Mouse (Mus musculus): ENCODE results near the gene Insr. TPM values are rescaled to one million over a fixed set of nuclear protein-coding genes. Genes with fewer than 3 reads are reported as not detected.

Gene Insr
- polyA plus RNA-seq, 1 experiment from 2014 or later = 26.7 TPM

DNA sequence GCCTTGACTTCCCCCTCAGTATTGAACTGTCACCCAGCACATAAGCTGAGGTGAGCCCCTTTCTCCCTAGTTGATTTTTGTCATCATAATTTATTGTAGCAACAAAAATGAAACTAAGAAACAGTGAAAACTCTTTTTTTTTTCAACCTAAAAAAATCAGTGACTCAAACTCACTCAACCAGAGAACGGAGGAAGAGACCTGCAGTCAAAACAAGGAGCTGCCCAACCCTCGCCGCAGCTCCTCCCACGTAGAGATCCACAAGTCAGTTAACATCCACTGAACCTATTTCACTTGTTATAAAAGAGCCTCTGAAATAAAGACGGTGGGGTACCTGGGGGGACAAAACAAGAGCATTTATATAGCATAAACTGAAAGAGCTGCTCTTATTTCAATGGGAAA, 30.7 kb downstream of the Insr start:
- H3K4me3 ChIP-seq (ENCODE audit: low read depth, low read length) = no peak overlapping the region
- H3K27me3 ChIP-seq (ENCODE audit: control insufficient read depth, insufficient read depth, low read depth, low read length) = no peaks in the 10 kb centered on the region
- no peak overlapping the region for H3K27ac ChIP-seq (ENCODE audit: low read length)
- H3K36me3 ChIP-seq (ENCODE audit: control insufficient read depth, insufficient read depth) = peaks cover 6% of the 10 kb centered on the region; the same call in 1 of the 2 replicates
- H3K4me1 ChIP-seq (ENCODE audit: control insufficient read depth, low read depth, low read length) = peaks cover 15% of the 10 kb centered on the region
- no peak overlapping the region for H3K9ac ChIP-seq (ENCODE audit: low read depth, low read length)
- no peaks in the 10 kb centered on the region for H3K9me3 ChIP-seq (replicated peaks; ENCODE audit: control insufficient read depth, low read length)
- ATAC-seq (ENCODE audit: low read depth) = no peak
- no peak overlapping the region for H3K4me2 ChIP-seq (ENCODE audit: low read depth, low read length)
- WGBS (ENCODE audit: insufficient replicate concordance) = 67% methylated on average over 5 of the region's 5 CpGs

DNA sequence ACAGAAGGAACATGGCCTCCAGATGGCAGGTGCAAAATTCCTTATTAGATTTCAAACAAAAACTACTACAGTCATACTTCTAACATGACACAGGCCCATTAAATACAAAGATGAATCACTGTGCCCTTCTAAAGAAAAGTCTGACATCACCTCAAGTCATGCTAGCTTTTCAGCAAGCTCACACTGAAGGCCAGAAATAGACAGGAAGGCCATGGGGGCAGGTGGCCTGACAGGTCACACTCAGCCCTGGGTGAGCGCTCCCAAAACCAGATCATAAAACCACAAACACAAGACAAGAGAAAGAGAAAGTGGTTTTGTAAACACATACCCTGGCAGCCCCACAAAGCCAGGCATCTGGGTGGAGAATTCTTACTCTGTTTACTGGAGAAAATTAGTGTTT, 32.3 kb downstream of the Insr start:
- WGBS (ENCODE audit: insufficient replicate concordance) = 82% methylated on average over 1 of the region's 1 CpGs
- no peak overlapping the region for H3K4me3 ChIP-seq (ENCODE audit: low read depth, low read length)
- H3K9ac ChIP-seq (ENCODE audit: low read depth, low read length) = no peak overlapping the region
- no peak overlapping the region for H3K4me2 ChIP-seq (ENCODE audit: low read depth, low read length)
- ATAC-seq (ENCODE audit: low read depth) = no peak
- no peak overlapping the region for H3K27ac ChIP-seq (ENCODE audit: low read length)
- no peaks in the 10 kb centered on the region for H3K9me3 ChIP-seq (replicated peaks; ENCODE audit: control insufficient read depth, low read length)
- no peaks in the 10 kb centered on the region for H3K27me3 ChIP-seq (ENCODE audit: control insufficient read depth, insufficient read depth, low read depth, low read length)
- H3K36me3 ChIP-seq (ENCODE audit: control insufficient read depth, insufficient read depth) = peaks cover 6% of the 10 kb centered on the region; the same call in 1 of the 2 replicates
- peaks cover 15% of the 10 kb centered on the region for H3K4me1 ChIP-seq (ENCODE audit: control insufficient read depth, low read depth, low read length)

DNA sequence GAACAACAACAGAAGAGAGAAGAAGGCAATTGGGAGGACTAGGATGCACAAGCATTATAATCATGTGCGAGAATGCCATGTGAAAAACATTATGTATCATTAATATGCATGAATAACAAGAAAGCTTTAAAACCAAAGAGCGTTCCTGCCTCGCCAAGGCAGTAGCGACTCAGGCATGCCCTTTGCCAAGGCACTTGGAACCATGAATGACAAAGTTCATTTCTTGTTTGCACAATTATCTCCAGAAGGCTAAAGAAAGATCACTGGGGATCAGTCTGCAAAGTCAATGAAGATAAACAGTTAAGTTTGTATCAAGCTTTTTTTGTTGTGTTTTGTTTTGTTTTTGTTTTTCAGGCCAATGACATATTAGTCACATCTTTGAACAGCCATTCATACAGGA, 36.2 kb downstream of the Insr start:
- WGBS (ENCODE audit: insufficient replicate concordance) = 83% methylated on average over 4 of the region's 4 CpGs
- Histone ChIP-seq H3K4me2 (ENCODE audit: low read depth, low read length) (no peak overlapping the region), H3K9ac (ENCODE audit: low read depth, low read length) (no peak overlapping the region), H3K4me3 (ENCODE audit: low read depth, low read length) (no peak overlapping the region), H3K36me3 (ENCODE audit: control insufficient read depth, insufficient read depth) (peaks cover 3% of the 10 kb centered on the region; the same call in 1 of the 2 replicates), H3K4me1 (ENCODE audit: control insufficient read depth, low read depth, low read length) (peaks cover 6% of the 10 kb centered on the region), H3K27ac (ENCODE audit: low read length) (no peak overlapping the region), H3K9me3 (replicated peaks; ENCODE audit: control insufficient read depth, low read length) (no peaks in the 10 kb centered on the region), H3K27me3 (ENCODE audit: control insufficient read depth, insufficient read depth, low read depth, low read length) (no peaks in the 10 kb centered on the region)
- no peak for ATAC-seq (ENCODE audit: low read depth)

DNA sequence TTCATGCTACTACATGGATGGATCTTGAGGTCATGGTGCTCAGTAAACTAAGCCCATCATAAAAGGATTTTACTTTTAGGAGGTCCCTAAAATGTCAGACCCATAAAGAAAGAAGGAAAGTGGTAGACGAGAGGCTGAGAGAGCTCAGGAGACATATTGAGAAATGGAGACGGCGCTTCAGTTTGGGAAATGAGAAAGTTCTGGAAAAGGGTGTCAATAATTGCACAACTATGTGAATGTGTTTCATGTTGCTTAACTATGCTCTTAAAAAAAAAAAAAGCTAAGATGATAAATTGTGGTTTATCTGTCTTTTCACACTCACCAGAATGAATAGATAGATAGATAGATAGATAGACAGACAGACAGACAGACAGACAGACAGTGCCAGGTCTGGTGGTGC, 38.7 kb downstream of the Insr start:
- H3K4me1 ChIP-seq (ENCODE audit: control insufficient read depth, low read depth, low read length) = peaks cover 6% of the 10 kb centered on the region
- H3K9ac ChIP-seq (ENCODE audit: low read depth, low read length) = no peak overlapping the region
- H3K27ac ChIP-seq (ENCODE audit: low read length) = no peak overlapping the region
- no peak for ATAC-seq (ENCODE audit: low read depth)
- no peaks in the 10 kb centered on the region for H3K9me3 ChIP-seq (replicated peaks; ENCODE audit: control insufficient read depth, low read length)
- 81% methylated on average over 3 of the region's 3 CpGs for WGBS (ENCODE audit: insufficient replicate concordance)
- no peak overlapping the region for H3K4me3 ChIP-seq (ENCODE audit: low read depth, low read length)
- no peak overlapping the region for H3K4me2 ChIP-seq (ENCODE audit: low read depth, low read length)
- H3K27me3 ChIP-seq (ENCODE audit: control insufficient read depth, insufficient read depth, low read depth, low read length) = no peaks in the 10 kb centered on the region
- H3K36me3 ChIP-seq (ENCODE audit: control insufficient read depth, insufficient read depth) = peaks cover 2% of the 10 kb centered on the region; the same call in 1 of the 2 replicates

DNA sequence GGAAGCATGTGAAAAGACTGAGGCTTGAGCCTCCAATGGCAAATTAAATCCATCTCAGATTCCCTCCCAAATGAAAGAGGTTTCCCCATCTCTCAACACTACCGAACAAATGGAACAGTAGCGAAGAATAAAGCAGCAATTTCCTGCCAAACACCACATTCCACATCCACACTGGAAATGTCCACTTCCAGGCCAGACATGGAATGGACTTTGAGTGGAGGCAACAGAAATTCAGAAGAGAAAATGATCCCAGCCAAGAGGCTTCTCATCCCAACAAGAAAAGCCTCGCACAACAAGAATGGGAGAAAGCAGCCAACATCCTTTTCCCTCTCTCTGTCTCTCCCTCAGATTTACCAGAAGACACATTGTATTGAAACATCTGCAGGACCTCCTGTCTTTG, 39.8 kb downstream of the Insr start:
- H3K27me3 ChIP-seq (ENCODE audit: control insufficient read depth, insufficient read depth, low read depth, low read length) = no peaks in the 10 kb centered on the region
- no peak overlapping the region for H3K4me2 ChIP-seq (ENCODE audit: low read depth, low read length)
- H3K27ac ChIP-seq (ENCODE audit: low read length) = no peak overlapping the region
- no peak overlapping the region for H3K9ac ChIP-seq (ENCODE audit: low read depth, low read length)
- H3K36me3 ChIP-seq (ENCODE audit: control insufficient read depth, insufficient read depth) = no peaks in the 10 kb centered on the region
- ATAC-seq (ENCODE audit: low read depth) = no peak
- H3K9me3 ChIP-seq (replicated peaks; ENCODE audit: control insufficient read depth, low read length) = no peaks in the 10 kb centered on the region
- WGBS (ENCODE audit: insufficient replicate concordance) = 82% methylated on average over 3 of the region's 3 CpGs
- H3K4me3 ChIP-seq (ENCODE audit: low read depth, low read length) = no peak overlapping the region
- H3K4me1 ChIP-seq (ENCODE audit: control insufficient read depth, low read depth, low read length) = peaks cover 6% of the 10 kb centered on the region

DNA sequence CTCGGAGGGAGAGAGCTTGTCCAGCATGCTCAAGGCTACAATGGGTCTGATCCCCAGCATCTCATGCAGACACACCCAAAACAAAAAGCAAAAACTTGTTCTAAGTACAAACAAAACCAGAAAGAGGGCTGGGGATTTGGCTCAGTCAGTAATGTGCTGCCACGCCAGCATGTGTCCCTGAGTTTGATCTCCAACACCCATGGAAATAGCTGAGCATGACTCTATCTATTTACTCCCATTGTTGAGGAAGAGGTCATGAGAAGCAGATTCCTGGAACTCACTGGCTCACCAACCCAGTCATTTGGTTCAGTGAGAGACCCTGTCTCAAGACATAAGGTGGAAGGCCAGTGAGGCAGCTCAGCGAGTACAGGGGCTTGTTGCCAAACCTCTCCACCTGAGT, 40.6 kb downstream of the Insr start:
- Histone ChIP-seq H3K9me3 (replicated peaks; ENCODE audit: control insufficient read depth, low read length) (no peaks in the 10 kb centered on the region), H3K4me2 (ENCODE audit: low read depth, low read length) (no peak overlapping the region), H3K27me3 (ENCODE audit: control insufficient read depth, insufficient read depth, low read depth, low read length) (no peaks in the 10 kb centered on the region), H3K27ac (ENCODE audit: low read length) (no peak overlapping the region), H3K4me3 (ENCODE audit: low read depth, low read length) (no peak overlapping the region), H3K9ac (ENCODE audit: low read depth, low read length) (no peak overlapping the region), H3K4me1 (ENCODE audit: control insufficient read depth, low read depth, low read length) (peaks cover 8% of the 10 kb centered on the region), H3K36me3 (ENCODE audit: control insufficient read depth, insufficient read depth) (no peaks in the 10 kb centered on the region)
- 73% methylated on average over 3 of the region's 3 CpGs for WGBS (ENCODE audit: insufficient replicate concordance)
- ATAC-seq (ENCODE audit: low read depth) = no peak

DNA sequence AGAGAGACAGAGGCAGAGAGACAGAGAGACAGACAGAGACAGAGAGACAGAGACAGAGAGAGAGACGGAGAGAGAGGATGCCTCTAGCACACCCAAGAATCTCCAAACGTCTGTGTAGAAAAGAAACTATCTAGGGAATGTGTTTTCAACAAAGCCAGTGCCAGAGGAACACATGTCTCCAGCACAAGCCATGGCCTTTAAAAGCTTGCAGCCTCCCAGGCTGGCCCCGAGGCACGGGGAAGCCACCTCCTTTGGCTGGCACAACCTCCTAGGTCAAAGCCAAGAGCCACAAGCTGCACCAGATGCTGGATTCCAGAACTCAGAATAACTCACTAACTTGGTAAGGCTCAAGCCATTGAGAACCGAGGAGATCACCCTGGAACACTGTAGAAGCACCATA, 42.1 kb downstream of the Insr start:
- 55% methylated on average over 5 of the region's 5 CpGs for WGBS (ENCODE audit: insufficient replicate concordance)
- H3K4me2 ChIP-seq (ENCODE audit: low read depth, low read length) = no peak overlapping the region
- H3K9me3 ChIP-seq (replicated peaks; ENCODE audit: control insufficient read depth, low read length) = no peaks in the 10 kb centered on the region
- ATAC-seq (ENCODE audit: low read depth) = no peak
- no peak overlapping the region for H3K27ac ChIP-seq (ENCODE audit: low read length)
- H3K4me1 ChIP-seq (ENCODE audit: control insufficient read depth, low read depth, low read length) = peaks cover 17% of the 10 kb centered on the region
- no peak overlapping the region for H3K9ac ChIP-seq (ENCODE audit: low read depth, low read length)
- no peak overlapping the region for H3K4me3 ChIP-seq (ENCODE audit: low read depth, low read length)
- H3K27me3 ChIP-seq (ENCODE audit: control insufficient read depth, insufficient read depth, low read depth, low read length) = no peaks in the 10 kb centered on the region
- no peaks in the 10 kb centered on the region for H3K36me3 ChIP-seq (ENCODE audit: control insufficient read depth, insufficient read depth)

DNA sequence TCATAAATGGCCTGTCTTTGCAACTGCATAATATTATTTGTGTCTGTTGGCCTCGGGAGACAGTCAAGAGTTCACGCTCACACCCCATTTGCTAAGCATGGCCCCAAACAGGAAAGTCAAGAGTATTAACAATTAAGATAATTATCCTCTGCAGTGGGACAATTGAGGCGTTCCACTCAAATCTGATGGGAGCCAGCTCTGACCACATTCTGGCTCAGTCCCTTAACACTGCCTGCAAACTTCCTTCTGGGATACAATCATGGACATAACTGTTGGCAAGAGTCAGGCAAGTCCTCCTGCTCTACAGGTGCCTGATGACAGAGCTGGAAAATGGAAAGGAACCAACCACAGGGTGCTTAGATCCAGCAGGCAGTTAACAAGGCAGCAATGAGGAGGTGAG, 43.1 kb downstream of the Insr start:
- 44% methylated on average over 3 of the region's 3 CpGs for WGBS (ENCODE audit: insufficient replicate concordance)
- H3K4me2 ChIP-seq (ENCODE audit: low read depth, low read length) = no peak overlapping the region
- no peak overlapping the region for H3K4me3 ChIP-seq (ENCODE audit: low read depth, low read length)
- peaks cover 19% of the 10 kb centered on the region for H3K4me1 ChIP-seq (ENCODE audit: control insufficient read depth, low read depth, low read length)
- no peaks in the 10 kb centered on the region for H3K36me3 ChIP-seq (ENCODE audit: control insufficient read depth, insufficient read depth)
- H3K27me3 ChIP-seq (ENCODE audit: control insufficient read depth, insufficient read depth, low read depth, low read length) = no peaks in the 10 kb centered on the region
- no peak for ATAC-seq (ENCODE audit: low read depth)
- no peak overlapping the region for H3K27ac ChIP-seq (ENCODE audit: low read length)
- H3K9me3 ChIP-seq (replicated peaks; ENCODE audit: control insufficient read depth, low read length) = no peaks in the 10 kb centered on the region
- no peak overlapping the region for H3K9ac ChIP-seq (ENCODE audit: low read depth, low read length)

DNA sequence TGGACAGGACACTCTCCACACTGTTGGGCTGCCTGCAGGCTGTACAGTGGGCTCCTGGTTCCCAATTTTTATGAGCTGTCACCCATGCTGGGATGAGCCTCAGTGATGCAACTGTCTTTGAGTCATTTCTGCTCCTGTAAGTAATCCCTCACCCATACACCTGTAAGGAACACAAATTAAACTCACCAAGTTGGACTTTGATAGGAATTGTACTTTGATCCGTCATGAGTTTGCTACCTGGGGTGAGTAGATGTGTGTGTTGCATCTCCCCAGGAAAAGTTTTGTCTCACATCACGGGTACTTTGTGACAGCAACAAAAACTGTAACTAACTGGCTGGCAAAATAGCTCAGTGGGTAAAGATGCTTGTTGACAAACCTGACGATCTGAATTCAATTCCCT, 44.8 kb downstream of the Insr start:
- Histone ChIP-seq H3K4me1 (ENCODE audit: control insufficient read depth, low read depth, low read length) (peaks cover 33% of the 10 kb centered on the region), H3K4me2 (ENCODE audit: low read depth, low read length) (no peak overlapping the region)

More for the DNA sequence above, 44.8 kb downstream of the Insr start:
- Histone ChIP-seq H3K27me3 (ENCODE audit: control insufficient read depth, insufficient read depth, low read depth, low read length) (no peaks in the 10 kb centered on the region), H3K4me3 (ENCODE audit: low read depth, low read length) (no peak overlapping the region), H3K27ac (ENCODE audit: low read length) (no peak overlapping the region), H3K9ac (ENCODE audit: low read depth, low read length) (no peak overlapping the region), H3K9me3 (replicated peaks; ENCODE audit: control insufficient read depth, low read length) (no peaks in the 10 kb centered on the region), H3K36me3 (ENCODE audit: control insufficient read depth, insufficient read depth) (no peaks in the 10 kb centered on the region)
- no peak for ATAC-seq (ENCODE audit: low read depth)
- WGBS (ENCODE audit: insufficient replicate concordance) = 59% methylated on average over 3 of the region's 3 CpGs

All from liver, embryonic 16.5 days (tissue).